Mouse (Mus musculus): Measurements from ENCODE around the gene Gsta4. TPM values are rescaled to one million over a fixed set of nuclear protein-coding genes. Genes with fewer than 3 reads are reported as not detected.

The Gsta4 gene
- polyA plus RNA-seq, 2 experiments = 17.2 to 30.6 TPM

GRCm38 (mm10) chr9:78163291-78163690, 19.3 kb upstream of the Gsta4 start:
- H3K9me3 ChIP-seq (ENCODE audit: control insufficient read depth, low read length) = no peaks in the 10 kb centered on the region
- H3K4me2 ChIP-seq (ENCODE audit: low read depth) = no peak overlapping the region
- H3K9ac ChIP-seq (replicated peaks) = no peak overlapping the region
- no peak overlapping the region for H3K27ac ChIP-seq
- H3K36me3 ChIP-seq (replicated peaks; ENCODE audit: control insufficient read depth, insufficient read depth, low read depth) = no peaks in the 10 kb centered on the region; the same call in 1 of the 2 replicates
- no peak for DNase-seq (ENCODE audit: low read depth in 3 of 3, low spot score in 3 of 3)
- H3K27me3 ChIP-seq (ENCODE audit: control insufficient read depth, insufficient read depth, low read length) = no peaks in the 10 kb centered on the region
- 71% methylated on average over 10 of the region's 10 CpGs for WGBS (ENCODE audit: insufficient replicate concordance)
- H3K4me3 ChIP-seq (ENCODE audit: insufficient read depth in 1 of 2, low read depth in 2 of 2, low read length in 2 of 2) = no peak overlapping the region
- no peak for ATAC-seq (ENCODE audit: insufficient read depth)
- peaks cover 8 to 15% of the 10 kb centered on the region in 2 experiments for H3K4me1 ChIP-seq (replicated peaks; ENCODE audit: control insufficient read depth in 2 of 2, insufficient read depth in 2 of 2, low read length in 1 of 2)
- TF ChIP-seq CTCF (IDR thresholded peaks at IDR 0.05; ENCODE audit: low read depth) (no peak), EP300 (IDR thresholded peaks at IDR 0.05; ENCODE audit: low read depth) (no peak)

- no peak for TF ChIP-seq EP300 (IDR thresholded peaks at IDR 0.05; ENCODE audit: low read depth)
- no peak for TF ChIP-seq CTCF (IDR thresholded peaks at IDR 0.05; ENCODE audit: low read depth)
- DNase-seq (ENCODE audit: low read depth in 3 of 3, low spot score in 3 of 3) = no peak
- H3K4me3 ChIP-seq (ENCODE audit: insufficient read depth in 1 of 2, low read depth in 2 of 2, low read length in 2 of 2) = no peak overlapping the region
- H3K9me3 ChIP-seq (ENCODE audit: control insufficient read depth, low read length) = no peaks in the 10 kb centered on the region
- H3K36me3 ChIP-seq (replicated peaks; ENCODE audit: control insufficient read depth, insufficient read depth, low read depth) = no peaks in the 10 kb centered on the region; the same call in 1 of the 2 replicates
- H3K4me2 ChIP-seq (ENCODE audit: low read depth) = no peak overlapping the region
- no peaks in the 10 kb centered on the region for H3K27me3 ChIP-seq (ENCODE audit: control insufficient read depth, insufficient read depth, low read length)
- no peak overlapping the region for H3K9ac ChIP-seq (replicated peaks)
- H3K27ac ChIP-seq = no peak overlapping the region
- ATAC-seq (ENCODE audit: insufficient read depth) = no peak
- peaks cover 8 to 15% of the 10 kb centered on the region in 2 experiments for H3K4me1 ChIP-seq (replicated peaks; ENCODE audit: control insufficient read depth in 2 of 2, insufficient read depth in 2 of 2, low read length in 1 of 2)
- WGBS (ENCODE audit: insufficient replicate concordance) = 83% methylated on average over 3 of the region's 3 CpGs
Observed at GRCm38 (mm10) chr9:78164741-78165140, 17.8 kb upstream of the Gsta4 start.

GRCm38 (mm10) chr9:78165454-78165853, 17.1 kb upstream of the Gsta4 start:
- no peak overlapping the region for H3K4me2 ChIP-seq (ENCODE audit: low read depth)

GRCm38 (mm10) chr9:78166694-78167452, 15.7 kb upstream of the Gsta4 start:
- WGBS (ENCODE audit: insufficient replicate concordance) = 47% methylated on average over 19 of the region's 19 CpGs
- DNase-seq (ENCODE audit: low read depth in 3 of 3, low spot score in 3 of 3) = peak; percentile 36 to 46 (median 44)
- no peak overlapping the region; the same call in 1 of the 2 replicates for H3K27ac ChIP-seq
- peak overlapping the region; percentile 52 for H3K4me2 ChIP-seq (ENCODE audit: low read depth)
- H3K9ac ChIP-seq (replicated peaks) = no peak overlapping the region
- no peaks in the 10 kb centered on the region for H3K27me3 ChIP-seq (ENCODE audit: control insufficient read depth, insufficient read depth, low read length)
- peak overlapping the region in 1 of 2 experiments; percentile 25; a peak in 1 of 4 replicates for H3K4me3 ChIP-seq (ENCODE audit: insufficient read depth in 1 of 2, low read depth in 2 of 2, low read length in 2 of 2)
- peak; percentile 76 for ATAC-seq (ENCODE audit: insufficient read depth)
- no peaks in the 10 kb centered on the region; the same call in 1 of the 2 replicates for H3K36me3 ChIP-seq (replicated peaks; ENCODE audit: control insufficient read depth, insufficient read depth, low read depth)
- H3K4me1 ChIP-seq (replicated peaks; ENCODE audit: control insufficient read depth in 2 of 2, insufficient read depth in 2 of 2, low read length in 1 of 2) = peaks cover 8 to 15% of the 10 kb centered on the region in 2 experiments
- TF ChIP-seq CTCF (IDR thresholded peaks at IDR 0.05; ENCODE audit: low read depth) = 0 out of 2 replicates have a peak, but pooled peaks have one; percentile 9
- TF ChIP-seq EP300 (IDR thresholded peaks at IDR 0.05; ENCODE audit: low read depth) = no peak
- no peaks in the 10 kb centered on the region for H3K9me3 ChIP-seq (ENCODE audit: control insufficient read depth, low read length)

More at GRCm38 (mm10) chr9:78165454-78165853, 17.1 kb upstream of the Gsta4 start:
- H3K4me3 ChIP-seq (ENCODE audit: insufficient read depth in 1 of 2, low read depth in 2 of 2, low read length in 2 of 2) = no peak overlapping the region
- peak; percentile 77 for ATAC-seq (ENCODE audit: insufficient read depth)
- peaks cover 8 to 15% of the 10 kb centered on the region in 2 experiments for H3K4me1 ChIP-seq (replicated peaks; ENCODE audit: control insufficient read depth in 2 of 2, insufficient read depth in 2 of 2, low read length in 1 of 2)
- 53% methylated on average over 6 of the region's 6 CpGs for WGBS (ENCODE audit: insufficient replicate concordance)
- no peak overlapping the region for H3K9ac ChIP-seq (replicated peaks)
- H3K36me3 ChIP-seq (replicated peaks; ENCODE audit: control insufficient read depth, insufficient read depth, low read depth) = no peaks in the 10 kb centered on the region; the same call in 1 of the 2 replicates
- H3K27ac ChIP-seq = no peak overlapping the region
- TF ChIP-seq EP300 (IDR thresholded peaks at IDR 0.05; ENCODE audit: low read depth) = no peak
- no peak for TF ChIP-seq CTCF (IDR thresholded peaks at IDR 0.05; ENCODE audit: low read depth)
- no peak for DNase-seq (ENCODE audit: low read depth in 3 of 3, low spot score in 3 of 3)
- no peaks in the 10 kb centered on the region for H3K27me3 ChIP-seq (ENCODE audit: control insufficient read depth, insufficient read depth, low read length)
- H3K9me3 ChIP-seq (ENCODE audit: control insufficient read depth, low read length) = no peaks in the 10 kb centered on the region

GRCm38 (mm10) chr9:78167453-78167969, 15.1 kb upstream of the Gsta4 start:
- H3K4me1 ChIP-seq (replicated peaks; ENCODE audit: control insufficient read depth in 2 of 2, insufficient read depth in 2 of 2, low read length in 1 of 2) = peaks cover 8 to 15% of the 10 kb centered on the region in 2 experiments
- H3K36me3 ChIP-seq (replicated peaks; ENCODE audit: control insufficient read depth, insufficient read depth, low read depth) = no peaks in the 10 kb centered on the region; the same call in 1 of the 2 replicates
- ATAC-seq (ENCODE audit: insufficient read depth) (no peak), DNase-seq (ENCODE audit: low read depth in 3 of 3, low spot score in 3 of 3) (no peak)
- no peak overlapping the region for H3K27ac ChIP-seq
- no peaks in the 10 kb centered on the region for H3K9me3 ChIP-seq (ENCODE audit: control insufficient read depth, low read length)
- no peak overlapping the region for H3K4me3 ChIP-seq (ENCODE audit: insufficient read depth in 1 of 2, low read depth in 2 of 2, low read length in 2 of 2)
- H3K27me3 ChIP-seq (ENCODE audit: control insufficient read depth, insufficient read depth, low read length) = no peaks in the 10 kb centered on the region
- TF ChIP-seq EP300 (IDR thresholded peaks at IDR 0.05; ENCODE audit: low read depth) = no peak
- no peak for TF ChIP-seq CTCF (IDR thresholded peaks at IDR 0.05; ENCODE audit: low read depth)
- WGBS (ENCODE audit: insufficient replicate concordance) = 84% methylated on average over 19 of the region's 19 CpGs
- H3K9ac ChIP-seq (replicated peaks) = no peak overlapping the region
- H3K4me2 ChIP-seq (ENCODE audit: low read depth) = no peak overlapping the region

Measured in liver, embryonic 14.5 days (tissue).